Mouse (Mus musculus) CH12.LX (cell line): Measurements from ENCODE around the gene Lgr4. TPM values are rescaled to one million over a fixed set of nuclear protein-coding genes. Genes with fewer than 3 reads are reported as not detected.

Experiments
- DNase-seq: peaks from one replicate; pipeline ENCODE4 v3.0.0-alpha.2; 2013; ENCODE audit errors: extremely low read depth
- H3K27ac ChIP-seq: 2 replicates; pipeline ENCODE4 v1.5.1; 2012; ENCODE audit warnings: low read depth, mild to moderate bottlenecking, control low read depth, moderate library complexity; ENCODE audit not compliant: insufficient read depth
- H3K27me3 ChIP-seq: replicated peaks from 2 replicates; pipeline ENCODE3; 2012; ENCODE audit warnings: inconsistent platforms
- H3K36me3 ChIP-seq, 2 experiments: replicated peaks in 1 of 2; 2 replicates each; pipeline versions ENCODE3 to v1.6.1; 2012; ENCODE audit warnings: inconsistent platforms in 1 of 2, low read length in 1 of 2, mild to moderate bottlenecking in 1 of 2, mixed read lengths in 1 of 2, moderate library complexity in 1 of 2; ENCODE audit not compliant: control insufficient read depth in 1 of 2, insufficient read depth in 1 of 2
- H3K4me1 ChIP-seq, 2 experiments: 2 replicates each; pipeline ENCODE4 v1.6.1; 2012; ENCODE audit warnings: inconsistent platforms in 1 of 2, moderate library complexity in 1 of 2; ENCODE audit not compliant: insufficient read depth in 2 of 2, control insufficient read depth in 1 of 2
- H3K4me2 ChIP-seq: 2 replicates; pipeline ENCODE4 v1.6.1; 2012; ENCODE audit warnings: low read depth, mild to moderate bottlenecking, control low read depth; ENCODE audit not compliant: poor library complexity, insufficient read depth, severe bottlenecking
- H3K4me3 ChIP-seq, 3 experiments: fragments of 150-350 bp in 1 of 3; sonication (generic) in 1 of 3; replicated peaks in 1 of 3; 2 replicates each; pipeline versions ENCODE3 to v1.5.1; 2011 to 2012; ENCODE audit warnings: low read depth in 2 of 3, low read length in 2 of 3, mild to moderate bottlenecking in 2 of 3, moderate library complexity in 2 of 3, control low read depth in 1 of 3, improper control_type of control experiment in 1 of 3, inconsistent platforms in 1 of 3, mixed read lengths in 1 of 3; ENCODE audit not compliant: poor library complexity in 1 of 3
- H3K79me2 ChIP-seq: replicated peaks from 2 replicates; pipeline ENCODE4 v1.6.1; 2012; ENCODE audit warnings: mild to moderate bottlenecking, moderate library complexity; ENCODE audit not compliant: control insufficient read depth, poor library complexity, insufficient read depth, severe bottlenecking; ENCODE audit errors: extremely low read depth
- H3K9ac ChIP-seq: 2 replicates; pipeline ENCODE4 v1.6.1; 2012; ENCODE audit warnings: low read depth, mild to moderate bottlenecking, control low read depth, moderate library complexity; ENCODE audit not compliant: insufficient read depth
- H3K9me3 ChIP-seq: replicated peaks from 2 replicates; pipeline ENCODE3; 2012; ENCODE audit warnings: low read length, inconsistent platforms, mixed read lengths
- CHD1 ChIP-seq: IDR thresholded peaks from 2 replicates; pipeline ENCODE4 v1.6.1; 2012; ENCODE audit warnings: low read depth, low read length, improper control_type of control experiment, inconsistent platforms
- CHD2 ChIP-seq: IDR thresholded peaks from 2 replicates; pipeline ENCODE4 v1.6.1; 2011; ENCODE audit warnings: low read length, improper control_type of control experiment
- CTCF ChIP-seq, 2 experiments: IDR thresholded peaks in 1 of 2; conservative IDR thresholded peaks in 1 of 2; 2 replicates each; pipeline ENCODE4 v1.5.1; 2011 to 2012; ENCODE audit warnings: low read depth in 2 of 2, low read length in 2 of 2, improper control_type of control experiment in 1 of 2, inconsistent platforms in 1 of 2, mild to moderate bottlenecking in 1 of 2, moderate library complexity in 1 of 2
- ETS1 ChIP-seq: conservative IDR thresholded peaks from 2 replicates; pipeline ENCODE4 v1.6.1; 2012; ENCODE audit warnings: low read depth, mild to moderate bottlenecking, inconsistent platforms, low read length, improper control_type of control experiment, moderate library complexity
- GABPA ChIP-seq: IDR thresholded peaks from 2 replicates; pipeline ENCODE4 v1.6.1; 2012; ENCODE audit warnings: low read depth, low read length, improper control_type of control experiment, inconsistent platforms; ENCODE audit not compliant: insufficient replicate concordance
- HCFC1 ChIP-seq: IDR thresholded peaks from 2 replicates; pipeline ENCODE4 v1.6.1; 2012; ENCODE audit warnings: low read depth, mild to moderate bottlenecking, inconsistent platforms, low read length, improper control_type of control experiment
- IRF4 ChIP-seq: IDR thresholded peaks from 2 replicates; pipeline ENCODE4 v1.6.1; 2014; ENCODE audit warnings: low read depth, mild to moderate bottlenecking, inconsistent platforms, low read length, improper control_type of control experiment
- JUN ChIP-seq: IDR thresholded peaks from 2 replicates; pipeline ENCODE4 v1.6.1; 2011; ENCODE audit warnings: low read depth, mild to moderate bottlenecking, low read length, improper control_type of control experiment, moderate library complexity; ENCODE audit not compliant: insufficient read depth
- KAT2A ChIP-seq: IDR thresholded peaks from 2 replicates; pipeline ENCODE4 v1.6.1; 2012; ENCODE audit warnings: low read length, improper control_type of control experiment, inconsistent platforms; ENCODE audit not compliant: insufficient replicate concordance
- MAFK ChIP-seq: IDR thresholded peaks from 2 replicates; pipeline ENCODE4 v1.6.1; 2011; ENCODE audit warnings: low read length, improper control_type of control experiment; ENCODE audit not compliant: insufficient replicate concordance
- MAX ChIP-seq: IDR thresholded peaks from 2 replicates; pipeline ENCODE4 v1.6.1; 2011; ENCODE audit warnings: low read length, improper control_type of control experiment
- MAZ ChIP-seq: IDR thresholded peaks from 2 replicates; pipeline ENCODE4 v1.6.1; 2012; ENCODE audit warnings: low read depth, mild to moderate bottlenecking, inconsistent platforms, low read length, improper control_type of control experiment, moderate library complexity
- MEF2A ChIP-seq: IDR thresholded peaks from 2 replicates; pipeline ENCODE4 v1.6.1; 2014; ENCODE audit warnings: low read depth, mild to moderate bottlenecking, inconsistent platforms, low read length, improper control_type of control experiment, borderline replicate concordance
- MYC ChIP-seq: IDR thresholded peaks from 2 replicates; pipeline ENCODE4 v1.6.1; 2011; ENCODE audit warnings: low read depth, mild to moderate bottlenecking, improper control_type of control experiment, low read length
- NELFE ChIP-seq: IDR thresholded peaks from 2 replicates; pipeline ENCODE4 v1.6.1; 2011; ENCODE audit warnings: low read depth, low read length, improper control_type of control experiment
- NRF1 ChIP-seq: IDR thresholded peaks from 2 replicates; pipeline ENCODE4 v1.6.1; 2014; ENCODE audit warnings: low read depth, mild to moderate bottlenecking, inconsistent platforms, low read length, improper control_type of control experiment, moderate library complexity
- PAX5 ChIP-seq: IDR thresholded peaks from 2 replicates; pipeline ENCODE4 v1.6.1; 2012; ENCODE audit warnings: low read length, inconsistent platforms, mixed read lengths
- POLR2A ChIP-seq: IDR thresholded peaks from 2 replicates; pipeline ENCODE4 v1.6.1; 2011; ENCODE audit warnings: low read depth, mild to moderate bottlenecking, improper control_type of control experiment, low read length
- SMC3 ChIP-seq: IDR thresholded peaks from 2 replicates; pipeline ENCODE4 v1.6.1; 2011; ENCODE audit warnings: low read depth, low read length, improper control_type of control experiment
- TBP ChIP-seq: conservative IDR thresholded peaks from 2 replicates; pipeline ENCODE4 v1.6.1; 2011; ENCODE audit warnings: low read depth, low read length, improper control_type of control experiment
- UBTF ChIP-seq: IDR thresholded peaks from 2 replicates; pipeline ENCODE4 v1.6.1; 2012; ENCODE audit warnings: low read depth, mild to moderate bottlenecking, inconsistent platforms, low read length, improper control_type of control experiment, moderate library complexity
- USF2 ChIP-seq: conservative IDR thresholded peaks from 2 replicates; pipeline ENCODE4 v1.6.1; 2011; ENCODE audit warnings: low read depth, low read length, improper control_type of control experiment
- ZKSCAN1 ChIP-seq: IDR thresholded peaks from 2 replicates; pipeline ENCODE4 v1.6.1; 2012; ENCODE audit warnings: low read depth, inconsistent platforms, low read length, improper control_type of control experiment, borderline replicate concordance
- ZMIZ1 ChIP-seq: IDR thresholded peaks from 2 replicates; pipeline ENCODE4 v1.6.1; 2012; ENCODE audit warnings: low read depth, mild to moderate bottlenecking, inconsistent platforms, low read length, improper control_type of control experiment
- ZNF384 ChIP-seq: IDR thresholded peaks from 2 replicates; pipeline ENCODE4 v1.6.1; 2012; ENCODE audit warnings: low read depth, low read length, improper control_type of control experiment, inconsistent platforms
- dilution Hi-C: fragments of 300-500 bp; cut with MboI; formaldehyde crosslinking; loops from 2 replicates; pipeline ENCODE4 v1.14.3; 2020; ENCODE audit warnings: low sequenced_read_pairs; ENCODE audit not compliant: extremely low pct_unique_long_range_greater_than_20kb, extremely low pct_ligation_motif_present
- in situ Hi-C: fragments of 300-500 bp; cut with MboI; formaldehyde crosslinking; loops from 3 replicates; pipeline ENCODE4 v1.14.3; 2019; ENCODE audit warnings: low sequenced_read_pairs, low pct_ligation_motif_present, low pct_unique_long_range_greater_than_20kb, mixed read lengths
- polyA plus RNA-seq: library from polyadenylated mRNA; unstranded; fragments of >175 nt; gene quantifications from 2 replicates; pipeline ENCODE4 v1.2.1, GENCODE M21; 2012; ENCODE audit warnings: low read depth; ENCODE audit not compliant: insufficient read length
- total RNA-seq, 2 experiments: library from RNA; depleted of rRNA; stranded (reverse); fragments of 300-350 nt in 1 of 2; fragments of >200 nt in 1 of 2; gene quantifications; 2 replicates each; pipeline ENCODE4 v1.2.3; 2012 to 2014

Gene Lgr4
- total and polyA plus RNA-seq, 3 experiments, result 6.1 to 11.4 (median 6.9) TPM

GRCm38 (mm10) chr2:110036265-110036664, 118.8 kb downstream of the Lgr4 start:
- H3K4me3 ChIP-seq, result no peak overlapping the region
- TF ChIP-seq MEF2A, result no peak
- no peak for TF ChIP-seq JUN
- no peak for TF ChIP-seq ZNF384
- TF ChIP-seq POLR2A, result no peak
- no peak for TF ChIP-seq TBP
- TF ChIP-seq MAFK, result no peak
- TF ChIP-seq MAZ, result no peak
- TF ChIP-seq KAT2A, result no peak
- no peak for TF ChIP-seq ZMIZ1
- no peak for TF ChIP-seq UBTF
- no peak for TF ChIP-seq MAX
- TF ChIP-seq CTCF (conservative IDR thresholded peaks at IDR 0.05 in 1 of 2, IDR thresholded peaks at IDR 0.05 in 1 of 2; ENCODE audit: low read depth in 2 of 2, low read length in 2 of 2), result no peak
- no peak for TF ChIP-seq NRF1
- TF ChIP-seq CHD1, result no peak
- TF ChIP-seq MYC, result no peak
- TF ChIP-seq, all 38 proteins: peak for 0
- H3K79me2 ChIP-seq, result peaks cover 2% of the 10 kb centered on the region; the same call in 1 of the 2 replicates
- peaks cover 10 to 31% of the 10 kb centered on the region in 2 experiments for H3K36me3 ChIP-seq
- H3K4me2 ChIP-seq, result no peak overlapping the region
- no peak overlapping the region for H3K9ac ChIP-seq
- no peaks in the 10 kb centered on the region for H3K4me1 ChIP-seq
- dilution Hi-C loops (no loop called here), in situ Hi-C loops (no loop called here)
- H3K27me3 ChIP-seq, result no peaks in the 10 kb centered on the region
- no peak for DNase-seq
- no peaks in the 10 kb centered on the region for H3K9me3 ChIP-seq
- no peak overlapping the region for H3K27ac ChIP-seq

GRCm38 (mm10) chr2:110036665-110037064, 119.2 kb downstream of the Lgr4 start:
- dilution Hi-C loops (no loop called here), in situ Hi-C loops (no loop called here)
- H3K79me2 ChIP-seq, result peaks cover 2% of the 10 kb centered on the region; the same call in 1 of the 2 replicates
- H3K36me3 ChIP-seq, result peaks cover 10 to 33% of the 10 kb centered on the region in 2 experiments
- H3K4me3 ChIP-seq, result no peak overlapping the region
- no peaks in the 10 kb centered on the region for H3K27me3 ChIP-seq
- DNase-seq, result no peak
- H3K27ac ChIP-seq, result no peak overlapping the region
- H3K9ac ChIP-seq, result no peak overlapping the region
- H3K4me1 ChIP-seq, result no peaks in the 10 kb centered on the region
- TF ChIP-seq GABPA (no peak), MAX (no peak), HCFC1 (no peak), PAX5 (no peak), NELFE (no peak), ZKSCAN1 (no peak), ETS1 (no peak), SMC3 (no peak), USF2 (no peak), IRF4 (no peak), MAZ (no peak), CHD2 (no peak)
- H3K4me2 ChIP-seq, result no peak overlapping the region
- no peaks in the 10 kb centered on the region for H3K9me3 ChIP-seq
